Mouse (Mus musculus): Measurements from ENCODE around the gene Vegfb.
A peak's percentile ranks its signal among the peaks of the same experiment; 100 is the strongest.

The Vegfb gene

GRCm38 (mm10) chr19:6972247-6972917, 15.1 kb downstream of the Vegfb start:
- DNase-seq (ENCODE audit: low read depth, low spot score): no peak

DNA sequence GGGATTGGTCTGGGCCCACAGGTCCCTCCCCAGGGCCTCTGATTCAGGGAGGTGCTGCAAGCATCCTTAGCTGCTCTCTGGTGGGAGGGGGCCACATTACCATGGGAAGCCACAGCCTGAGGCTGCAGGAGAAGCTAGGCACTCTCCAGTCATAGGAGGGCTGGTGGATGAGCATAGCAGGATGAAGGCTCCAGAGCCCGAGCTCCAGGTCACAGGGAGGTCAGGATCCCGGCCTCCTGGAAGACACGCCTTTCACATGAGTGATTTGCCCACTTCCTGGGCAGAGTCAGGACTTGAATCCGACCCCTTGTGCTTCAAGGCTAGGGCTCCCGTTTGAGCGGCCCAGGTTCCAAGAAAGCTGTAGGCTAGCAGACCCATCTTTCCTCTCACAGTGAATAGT, 15.8 kb downstream of the Vegfb start:
- DNase-seq (ENCODE audit: low read depth, low spot score): no peak

GRCm38 (mm10) chr19:6970460-6971085, 16.9 kb downstream of the Vegfb start:
- no peak for DNase-seq (ENCODE audit: low read depth, low spot score)

DNA sequence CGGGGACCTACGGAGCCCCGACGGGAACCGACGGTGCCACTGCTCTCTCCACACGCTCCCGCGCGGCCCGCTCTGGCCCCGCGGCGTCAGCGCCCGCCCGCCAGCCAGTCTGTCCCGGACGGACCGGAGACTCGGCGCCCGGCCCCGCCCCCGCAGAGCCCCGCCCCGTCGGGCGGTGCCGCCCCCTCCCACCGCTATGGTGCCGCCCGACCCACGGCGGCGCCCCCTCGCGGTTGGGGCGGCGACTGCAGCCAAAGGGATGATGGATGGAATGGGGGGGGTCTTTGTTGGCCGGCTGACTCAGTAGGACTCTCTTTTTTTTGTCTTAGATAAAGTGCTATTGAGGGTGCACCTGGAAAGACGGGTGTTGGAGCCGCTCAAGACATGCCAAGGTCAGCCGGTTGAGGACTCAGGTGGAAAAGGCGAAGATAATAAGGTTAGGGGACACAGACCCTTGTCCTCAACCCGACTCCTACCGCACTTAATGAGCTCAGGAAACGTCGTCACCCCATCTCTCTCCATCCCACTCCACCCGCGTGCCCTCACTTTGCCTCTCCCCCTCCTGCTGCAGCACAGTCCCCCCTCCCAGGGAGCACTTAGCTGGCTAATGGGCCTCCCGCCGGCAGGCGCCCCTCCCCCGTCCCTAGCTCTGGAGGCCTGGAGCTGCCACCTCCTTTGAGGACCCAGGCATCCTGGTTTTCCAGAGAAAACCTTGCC, 17.6 kb downstream of the Vegfb start:
- DNase-seq (ENCODE audit: low read depth, low spot score): no peak

DNA sequence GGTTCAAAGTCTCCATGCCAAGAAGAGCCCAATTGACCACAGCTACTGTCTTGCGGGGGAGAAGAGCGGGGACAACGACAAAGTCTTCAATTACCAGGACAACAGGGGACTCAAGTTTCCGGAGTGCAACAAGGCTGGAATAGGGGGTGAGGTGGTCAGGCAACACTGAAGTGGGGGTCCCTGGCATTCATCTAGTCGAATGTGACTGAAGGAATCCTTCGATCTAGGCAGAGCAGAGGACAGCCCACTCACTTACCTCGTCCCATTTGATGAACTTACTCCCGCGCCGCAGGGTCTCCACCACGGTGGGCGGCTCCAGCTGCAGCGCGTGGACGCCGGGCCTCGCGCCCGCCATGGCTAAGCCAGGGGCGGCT, 18.2 kb downstream of the Vegfb start:
- no peak for DNase-seq (ENCODE audit: low read depth, low spot score)

DNA sequence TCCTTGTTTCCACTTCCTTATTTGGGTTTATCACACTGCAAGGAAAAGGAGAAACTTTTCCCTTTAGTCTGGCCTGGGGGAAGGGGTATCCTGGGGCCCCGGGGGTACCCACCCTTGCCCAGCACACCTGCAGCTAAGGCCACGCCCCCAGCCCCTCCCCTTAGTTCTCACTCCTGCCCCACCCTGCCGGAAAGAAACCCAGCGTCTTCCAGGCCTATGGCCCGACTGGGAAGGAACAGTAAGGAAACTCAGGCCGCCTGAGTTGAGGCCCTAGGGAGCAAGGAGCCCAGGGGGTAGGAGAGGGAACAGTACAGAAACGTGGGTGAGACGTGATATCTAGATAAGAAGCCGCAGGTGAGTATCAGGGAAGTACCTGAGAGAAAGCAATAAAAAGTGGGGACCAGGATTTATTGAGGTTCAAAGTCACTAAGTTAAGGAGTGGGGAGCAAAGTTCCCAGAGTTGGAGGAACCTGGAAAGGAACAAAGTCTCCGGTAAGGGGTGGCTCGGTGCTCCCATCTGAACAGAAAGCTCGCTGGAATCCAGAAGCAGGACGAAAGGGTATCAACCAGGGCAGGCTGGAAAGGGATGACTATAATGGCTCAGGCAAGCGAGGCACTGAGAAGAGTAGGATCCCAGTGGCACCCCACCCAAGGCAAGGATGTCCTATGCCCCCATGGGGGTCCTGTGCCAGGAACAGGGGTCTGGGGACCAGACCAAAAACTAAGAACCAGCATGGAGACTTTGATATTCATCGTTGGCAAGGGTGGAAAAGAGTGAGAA, 18.8 kb downstream of the Vegfb start:
- DNase-seq (ENCODE audit: low read depth, low spot score): no peak

GRCm38 (mm10) chr19:6956461-6956860, 31.0 kb downstream of the Vegfb start:
- DNase-seq (ENCODE audit: low read depth, low spot score): no peak

GRCm38 (mm10) chr19:6955424-6955823, 32.0 kb downstream of the Vegfb start:
- no peak for DNase-seq (ENCODE audit: low read depth, low spot score)

- no peak for DNase-seq (ENCODE audit: low read depth, low spot score)
Measured at GRCm38 (mm10) chr19:6954046-6954445, 33.4 kb downstream of the Vegfb start.

DNA sequence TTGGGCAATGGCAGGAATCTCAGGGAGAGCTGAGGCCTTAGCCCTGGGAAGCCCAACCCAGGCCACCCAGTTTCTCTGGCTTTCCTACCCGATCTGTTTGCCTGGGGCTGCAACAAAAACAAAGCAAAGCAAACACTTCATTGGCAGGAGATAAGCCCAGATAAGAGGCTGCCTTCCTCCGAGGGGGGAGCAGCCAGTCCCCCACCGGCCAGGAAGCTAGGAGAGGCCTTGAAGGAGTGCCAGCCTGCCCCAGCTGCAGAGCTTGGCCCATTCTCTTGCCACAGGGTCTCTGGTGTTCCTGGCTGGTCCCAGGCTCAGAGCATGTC, 34.8 kb downstream of the Vegfb start:
- no peak for DNase-seq (ENCODE audit: low read depth, low spot score)

DNA sequence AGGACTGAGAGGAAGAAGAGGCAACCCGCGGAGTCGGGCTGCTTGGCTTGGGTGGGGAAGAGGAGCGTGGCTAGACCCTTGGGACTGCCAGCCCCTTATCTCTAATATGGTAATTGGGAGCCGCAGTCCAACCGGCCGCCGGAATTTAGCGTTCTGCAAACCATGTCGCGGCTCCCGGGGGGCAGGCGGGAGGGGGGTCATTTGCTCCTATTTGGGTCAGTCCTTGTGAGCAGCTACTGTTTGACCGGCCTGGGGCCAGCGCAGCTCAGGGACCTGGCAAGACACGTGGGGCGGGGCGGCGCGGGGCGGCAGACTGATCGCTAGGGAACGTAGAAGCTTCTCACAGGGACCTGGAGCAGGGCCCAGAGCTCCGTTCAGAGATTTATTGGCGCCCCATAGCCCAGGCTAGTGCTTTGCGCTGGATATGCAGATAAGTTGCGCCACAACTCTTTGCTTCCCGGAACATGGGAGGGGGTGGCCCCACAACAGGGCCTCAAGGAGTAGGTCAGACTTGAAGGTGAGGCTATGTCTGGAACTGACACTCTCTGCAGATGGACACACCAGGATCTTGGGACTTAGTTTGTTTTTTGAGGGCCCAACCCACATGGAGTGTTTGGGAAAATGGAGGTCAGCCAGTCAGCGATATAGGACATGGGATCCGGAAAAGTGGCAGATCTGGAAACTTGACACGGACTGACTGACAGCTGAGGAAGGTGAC, 35.3 kb downstream of the Vegfb start:
- no peak for DNase-seq (ENCODE audit: low read depth, low spot score)

DNA sequence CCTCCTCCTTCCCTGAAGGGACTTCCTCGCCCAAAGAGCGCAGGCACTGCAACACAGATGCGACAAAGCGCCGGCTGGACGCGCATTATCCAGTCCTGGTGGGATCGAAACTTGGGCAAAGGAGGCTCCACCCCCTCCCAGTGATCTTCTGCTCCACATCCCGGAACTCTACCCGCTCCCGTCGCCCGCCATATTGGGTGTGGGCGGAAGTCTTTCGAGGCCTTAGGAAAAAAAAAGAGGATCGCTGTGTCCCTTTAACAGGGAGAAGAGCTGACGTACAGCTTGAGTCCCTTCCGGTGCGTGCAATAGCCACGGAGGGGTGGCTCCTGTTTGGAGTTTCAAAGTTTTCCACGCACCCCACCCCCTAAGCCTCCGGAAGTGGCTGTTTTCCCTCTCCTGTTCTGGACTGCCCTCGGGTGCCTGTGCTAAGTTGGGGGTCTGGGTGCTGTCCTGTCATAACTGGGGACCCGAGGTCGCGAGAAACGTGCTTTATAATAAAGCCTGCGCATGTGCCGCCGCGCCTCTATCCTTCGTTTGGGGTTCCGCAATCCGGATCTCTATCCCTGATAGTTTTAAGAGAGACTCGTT, 36.0 kb downstream of the Vegfb start:
- DNase-seq (ENCODE audit: low read depth, low spot score): peak; percentile 95

DNA sequence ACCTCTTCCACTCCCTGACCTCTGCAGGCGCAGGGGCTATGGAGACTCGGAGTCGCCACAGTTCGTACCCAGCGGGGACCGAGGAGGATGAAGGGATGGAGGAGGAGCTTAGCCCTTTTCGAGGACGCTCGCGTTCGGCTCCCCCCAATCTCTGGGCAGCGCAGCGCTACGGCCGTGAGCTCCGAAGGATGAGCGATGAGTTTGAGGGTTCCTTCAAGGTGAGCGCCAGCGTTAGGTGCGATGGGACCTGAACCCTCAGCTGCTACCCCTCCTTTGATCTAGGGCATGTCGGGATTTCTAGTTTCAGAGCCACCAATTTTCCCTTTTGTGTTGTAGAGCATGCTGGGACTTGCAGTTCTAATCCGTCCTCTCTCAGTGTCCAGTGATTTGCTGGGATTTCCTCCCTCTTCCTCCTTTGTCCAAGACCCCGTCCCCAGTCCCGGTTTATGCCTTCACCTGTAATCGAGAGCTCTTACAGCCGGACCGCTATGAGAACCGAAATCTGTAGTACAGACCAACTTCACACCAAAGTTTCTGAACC, 36.8 kb downstream of the Vegfb start:
- DNase-seq (ENCODE audit: low read depth, low spot score): peak; percentile 76

GRCm38 (mm10) chr19:6949951-6950350, 37.5 kb downstream of the Vegfb start:
- DNase-seq (ENCODE audit: low read depth, low spot score): no peak

DNA sequence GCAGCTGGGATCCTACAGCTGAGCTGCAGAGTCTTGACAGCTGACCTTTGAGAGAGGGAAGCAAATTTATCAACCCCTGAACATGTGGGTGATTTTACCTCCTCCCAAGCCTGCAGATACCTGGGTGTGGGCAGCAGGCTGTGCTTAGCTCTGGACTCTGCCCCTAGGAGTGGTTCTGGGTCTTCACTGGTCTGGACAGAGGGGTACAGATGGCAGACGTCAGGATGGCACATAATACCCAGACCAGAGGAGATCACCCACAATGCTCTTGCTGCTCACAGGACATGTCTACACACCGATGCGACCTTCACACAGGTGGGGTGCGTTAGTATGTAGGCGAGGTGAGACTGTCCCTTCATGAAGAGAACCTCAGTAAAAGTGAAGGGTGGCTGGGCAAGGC, 37.9 kb downstream of the Vegfb start:
- DNase-seq (ENCODE audit: low read depth, low spot score): no peak

GRCm38 (mm10) chr19:6948186-6948585, 39.3 kb downstream of the Vegfb start:
- no peak for DNase-seq (ENCODE audit: low read depth, low spot score)

GRCm38 (mm10) chr19:6947742-6948141, 39.7 kb downstream of the Vegfb start:
- DNase-seq (ENCODE audit: low read depth, low spot score): no peak

GRCm38 (mm10) chr19:6943709-6944108, 43.7 kb downstream of the Vegfb start:
- DNase-seq (ENCODE audit: low read depth, low spot score): no peak

GRCm38 (mm10) chr19:6942764-6943163, 44.7 kb downstream of the Vegfb start:
- DNase-seq (ENCODE audit: low read depth, low spot score): no peak

DNA sequence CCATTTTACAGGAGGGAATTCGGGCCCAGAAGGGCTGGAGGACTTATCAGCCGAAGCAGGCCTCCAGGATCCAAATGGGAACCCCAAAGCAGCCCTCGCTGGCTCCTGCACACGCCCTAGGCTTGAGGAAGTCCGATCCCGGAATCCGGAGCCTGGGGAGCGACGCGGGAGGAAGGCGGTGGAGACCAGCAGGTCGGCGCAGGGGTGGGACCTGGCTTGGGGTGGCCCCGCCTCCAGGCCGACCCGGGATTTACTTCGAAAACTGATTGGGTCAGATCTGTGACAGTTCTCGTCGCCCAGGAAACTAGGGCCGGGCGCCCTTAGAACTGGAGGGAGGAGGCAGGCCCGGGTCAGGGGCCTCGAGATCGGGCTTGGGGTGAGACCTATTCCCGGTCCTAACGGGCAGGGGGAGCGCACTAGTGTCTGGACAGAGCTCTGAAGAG, 45.2 kb downstream of the Vegfb start, which contains the start of gene Gpr137:
Gene Gpr137 (minus strand): TSS at position 232 of the 443 bp plus-strand sequence.
- peak; percentile 89 for DNase-seq (ENCODE audit: low read depth, low spot score)
